Mouse (Mus musculus) neural tube, embryonic 11.5 days (tissue): ENCODE measurements around the gene Napsa. TPM values are rescaled to one million over a fixed set of nuclear protein-coding genes. Genes with fewer than 3 reads are reported as not detected.

Source experiments
- ATAC-seq: fragments of 200-750 bp; cut with Nextera tagmentation; 2 replicates; pipeline ENCODE4 v1.8.0; 2017; ENCODE audit warnings: moderate number of reproducible peaks, mild to moderate bottlenecking, moderate TSS enrichment, moderate library complexity; ENCODE audit not compliant: insufficient read depth, low FRiP score, low TSS enrichment
- DNase-seq: peaks from one replicate; pipeline ENCODE4 v3.0.0-alpha.2; 2015; ENCODE audit warnings: low spot score
- H3K27ac ChIP-seq: fragments of 300-500 bp; sonication (generic); 2 replicates; pipeline ENCODE4 v1.5.1; 2014; ENCODE audit warnings: low read depth, mild to moderate bottlenecking, low read length
- H3K27me3 ChIP-seq: fragments of 300-500 bp; sonication (generic); 2 replicates; pipeline ENCODE4 v1.6.1; 2014; ENCODE audit warnings: mild to moderate bottlenecking, low read length, mixed read lengths; ENCODE audit not compliant: control insufficient read depth, insufficient read depth
- H3K36me3 ChIP-seq: fragments of 300-500 bp; sonication (generic); 2 replicates; pipeline ENCODE4 v1.6.1; 2014; ENCODE audit warnings: mild to moderate bottlenecking, low read length, moderate library complexity, mixed read lengths; ENCODE audit not compliant: control insufficient read depth, insufficient read depth
- H3K4me1 ChIP-seq: fragments of 300-500 bp; sonication (generic); 2 replicates; pipeline ENCODE4 v1.6.1; 2014; ENCODE audit warnings: low read length, mixed read lengths; ENCODE audit not compliant: control insufficient read depth, insufficient read depth
- H3K4me2 ChIP-seq: fragments of 300-500 bp; sonication (generic); 2 replicates; pipeline ENCODE4 v1.6.1; 2014; ENCODE audit warnings: low read depth, mild to moderate bottlenecking, moderate library complexity
- H3K4me3 ChIP-seq: fragments of 300-500 bp; sonication (generic); 2 replicates; pipeline ENCODE4 v1.5.1; 2014; ENCODE audit warnings: low read depth, low read length
- H3K9ac ChIP-seq: fragments of 300-500 bp; sonication (generic); 2 replicates; pipeline ENCODE4 v1.6.1; 2014; ENCODE audit warnings: mild to moderate bottlenecking, low read length
- H3K9me3 ChIP-seq: fragments of 300-500 bp; sonication (generic); 2 replicates; pipeline ENCODE4 v1.6.1; 2016; ENCODE audit warnings: low read length; ENCODE audit not compliant: control insufficient read depth
- WGBS: fragments of 180-500 bp; shearing (Covaris S2); extraction: QIAGEN DNeasy Blood & Tissue Kit; methylation state at CpG from one replicate; pipeline ENCODE4 v1.1.7; 2014; 5-methylcytosine and 5-hydroxymethylcytosine counted together
- polyA plus RNA-seq: library from polyadenylated mRNA; unstranded; fragments of >200 nt; fragmentation: Nextera tagmentation; extraction: Ambion mirVana; gene quantifications from 2 replicates; pipeline ENCODE4 v1.2.1, GENCODE M21; 2014

Gene Napsa
- polyA plus RNA-seq, 1 experiment from 2014 or later: 0.42 TPM

DNA sequence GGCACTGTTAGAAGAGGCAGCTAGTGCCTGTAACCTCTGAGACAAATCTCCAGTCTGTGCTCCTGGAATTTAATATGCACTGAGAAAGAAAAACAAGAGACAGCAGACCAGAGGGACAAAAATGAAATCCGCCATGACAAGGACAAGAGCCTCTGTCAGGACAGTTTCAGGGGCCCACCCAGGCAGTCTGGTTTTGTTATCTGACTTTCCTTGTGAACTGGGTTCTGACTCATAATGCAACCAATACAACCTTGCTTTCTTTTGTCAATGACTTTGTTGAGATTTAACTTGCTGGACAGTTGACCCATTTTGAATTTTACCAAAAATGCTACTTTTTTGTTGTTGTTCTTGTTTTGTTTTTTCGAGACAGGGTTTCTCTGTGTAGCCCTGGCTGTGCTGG lies 14.6 kb upstream of the Napsa start:
- no peaks in the 10 kb centered on the region for H3K36me3 ChIP-seq
- ATAC-seq: no peak
- 68% methylated on average over 2 of the region's 2 CpGs for WGBS
- H3K9ac ChIP-seq: no peak overlapping the region
- peaks cover 3% of the 10 kb centered on the region; the same call in 1 of the 2 replicates for H3K4me1 ChIP-seq
- DNase-seq: no peak
- H3K27ac ChIP-seq: no peak overlapping the region
- H3K4me2 ChIP-seq: no peak overlapping the region
- H3K27me3 ChIP-seq: no peaks in the 10 kb centered on the region
- H3K9me3 ChIP-seq: no peaks in the 10 kb centered on the region
- no peak overlapping the region for H3K4me3 ChIP-seq

- no peak overlapping the region for H3K27ac ChIP-seq
- no peaks in the 10 kb centered on the region for H3K9me3 ChIP-seq
- H3K4me3 ChIP-seq: no peak overlapping the region
- no peak overlapping the region for H3K4me2 ChIP-seq
- no peaks in the 10 kb centered on the region for H3K27me3 ChIP-seq
- H3K4me1 ChIP-seq: no peaks in the 10 kb centered on the region
- WGBS: 56% methylated on average over 18 of the region's 18 CpGs
- no peak overlapping the region for H3K9ac ChIP-seq
- no peak for ATAC-seq
- peak; percentile 84 for DNase-seq
- H3K36me3 ChIP-seq: no peaks in the 10 kb centered on the region
Measured at GRCm38 (mm10) chr7:44560435-44561400, 11.5 kb upstream of the Napsa start.

- WGBS: 46% methylated on average over 8 of the region's 8 CpGs
- Histone ChIP-seq H3K36me3 (no peaks in the 10 kb centered on the region), H3K4me3 (no peak overlapping the region), H3K4me1 (no peaks in the 10 kb centered on the region), H3K9ac (no peak overlapping the region), H3K9me3 (no peaks in the 10 kb centered on the region), H3K27ac (no peak overlapping the region), H3K27me3 (no peaks in the 10 kb centered on the region), H3K4me2 (no peak overlapping the region)
- no peak for ATAC-seq
- no peak for DNase-seq
Measured at GRCm38 (mm10) chr7:44563284-44563683, 8.9 kb upstream of the Napsa start.

- Histone ChIP-seq H3K27ac (no peak overlapping the region), H3K36me3 (no peaks in the 10 kb centered on the region), H3K27me3 (no peaks in the 10 kb centered on the region), H3K4me3 (no peak overlapping the region), H3K4me1 (no peaks in the 10 kb centered on the region), H3K9ac (no peak overlapping the region), H3K9me3 (no peaks in the 10 kb centered on the region), H3K4me2 (no peak overlapping the region)
- ATAC-seq (no peak), DNase-seq (no peak)
- WGBS: 83% methylated on average over 10 of the region's 10 CpGs
Measured at GRCm38 (mm10) chr7:44564486-44564885, 7.7 kb upstream of the Napsa start.

DNA sequence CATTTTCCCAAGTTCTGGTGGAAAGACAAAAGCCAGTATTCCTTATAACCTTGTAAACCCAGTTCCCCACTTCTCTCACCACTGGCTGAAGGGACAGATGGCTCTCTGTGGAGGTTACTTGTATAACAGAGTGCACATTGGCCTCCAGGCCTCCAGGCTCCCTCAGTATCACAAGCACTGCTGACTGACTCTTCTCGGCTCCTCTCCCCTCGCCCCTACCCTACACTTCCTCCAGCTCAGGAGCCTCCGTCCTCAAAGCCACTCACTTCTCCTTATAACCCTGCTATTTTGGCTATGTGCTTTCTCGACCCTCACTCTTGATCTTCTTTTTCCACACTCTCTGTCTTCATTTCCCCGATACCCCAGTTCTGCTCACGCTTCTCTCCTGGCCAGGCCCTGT lies 6.8 kb upstream of the Napsa start:
- Histone ChIP-seq H3K9ac (no peak overlapping the region), H3K9me3 (no peaks in the 10 kb centered on the region), H3K27ac (no peak overlapping the region), H3K36me3 (no peaks in the 10 kb centered on the region), H3K4me1 (no peaks in the 10 kb centered on the region), H3K27me3 (no peaks in the 10 kb centered on the region), H3K4me2 (no peak overlapping the region), H3K4me3 (no peak overlapping the region)
- ATAC-seq (no peak), DNase-seq (no peak)
- WGBS: 74% methylated on average over 6 of the region's 6 CpGs

GRCm38 (mm10) chr7:44568803-44569202 lies 3.4 kb upstream of the Napsa start:
- H3K4me1 ChIP-seq: no peaks in the 10 kb centered on the region
- no peak overlapping the region for H3K4me3 ChIP-seq
- H3K36me3 ChIP-seq: no peaks in the 10 kb centered on the region
- no peak overlapping the region for H3K27ac ChIP-seq
- no peak for DNase-seq
- no peak overlapping the region for H3K4me2 ChIP-seq
- no peak for ATAC-seq
- H3K9me3 ChIP-seq: no peaks in the 10 kb centered on the region
- H3K9ac ChIP-seq: no peak overlapping the region
- H3K27me3 ChIP-seq: no peaks in the 10 kb centered on the region
- 77% methylated on average over 9 of the region's 9 CpGs for WGBS

DNA sequence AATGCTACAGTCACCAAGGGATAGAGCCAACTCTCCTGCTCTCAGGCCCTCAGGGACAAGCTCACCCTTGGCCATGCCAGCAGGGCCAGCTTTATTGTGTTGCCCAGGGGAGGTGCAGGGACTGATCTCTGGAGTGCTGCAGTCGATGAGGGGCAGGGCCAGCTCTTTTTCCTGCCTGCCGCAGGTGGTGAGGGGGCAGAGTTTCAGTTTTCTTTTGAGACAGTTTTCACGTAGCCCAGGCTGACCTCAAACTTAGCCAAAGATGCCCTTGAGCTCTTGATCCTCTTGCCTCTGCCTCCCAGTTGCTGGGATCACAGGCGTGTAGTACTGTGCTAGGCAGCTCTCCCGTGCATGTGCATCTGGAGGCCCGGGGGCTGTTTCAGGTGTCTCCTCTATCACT lies 1.2 kb upstream of the Napsa start:
- Histone ChIP-seq H3K9ac (no peak overlapping the region), H3K9me3 (no peaks in the 10 kb centered on the region), H3K4me3 (no peak overlapping the region), H3K27ac (no peak overlapping the region), H3K36me3 (no peaks in the 10 kb centered on the region), H3K27me3 (no peaks in the 10 kb centered on the region), H3K4me2 (no peak overlapping the region), H3K4me1 (no peaks in the 10 kb centered on the region)
- WGBS: 84% methylated on average over 6 of the region's 6 CpGs
- ATAC-seq (no peak), DNase-seq (no peak)

- H3K36me3 ChIP-seq: no peaks in the 10 kb centered on the region
- no peak overlapping the region for H3K9ac ChIP-seq
- H3K27ac ChIP-seq: no peak overlapping the region
- H3K9me3 ChIP-seq: no peaks in the 10 kb centered on the region
- no peak for DNase-seq
- no peaks in the 10 kb centered on the region for H3K27me3 ChIP-seq
- WGBS: 59% methylated on average over 4 of the region's 4 CpGs
- no peak for ATAC-seq
- H3K4me3 ChIP-seq: no peak overlapping the region
- no peak overlapping the region for H3K4me2 ChIP-seq
- H3K4me1 ChIP-seq: no peaks in the 10 kb centered on the region
Measured at GRCm38 (mm10) chr7:44571811-44572210, 369 bp upstream of the Napsa start.

- no peak overlapping the region for H3K9ac ChIP-seq
- no peaks in the 10 kb centered on the region for H3K36me3 ChIP-seq
- H3K9me3 ChIP-seq: no peaks in the 10 kb centered on the region
- ATAC-seq (no peak), DNase-seq (no peak)
- whole genome bisulfite sequencing: 80% methylated on average over 5 of the region's 5 CpGs
- no peaks in the 10 kb centered on the region for H3K4me1 ChIP-seq
- H3K4me2 ChIP-seq: no peak overlapping the region
- no peak overlapping the region for H3K4me3 ChIP-seq
- H3K27ac ChIP-seq: no peak overlapping the region
- H3K27me3 ChIP-seq: no peaks in the 10 kb centered on the region
Measured at GRCm38 (mm10) chr7:44572956-44573484, 840 bp downstream of the Napsa start.
